Mouse (Mus musculus): ENCODE data around the gene Adamts17.

DNA sequence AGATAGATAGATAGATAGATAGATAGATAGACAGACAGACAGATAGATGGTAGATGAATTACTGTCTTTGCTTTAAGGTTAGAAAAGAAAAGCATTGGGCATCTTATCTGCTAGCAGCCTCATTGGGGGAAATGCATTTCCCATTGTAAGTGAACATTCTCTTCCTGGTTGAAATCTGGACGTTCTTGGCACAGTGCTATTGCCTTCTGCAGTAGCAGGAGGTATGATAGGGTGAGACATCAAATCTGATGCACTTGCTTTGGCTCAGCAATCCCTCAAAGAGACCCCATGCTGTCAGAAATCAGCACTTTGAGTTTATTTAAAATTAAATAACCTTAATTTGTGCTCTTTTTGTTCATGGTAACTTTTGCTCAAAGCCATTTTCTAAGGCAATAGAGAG lies 164.1 kb downstream of the Adamts17 start:
- TF ChIP-seq POLR2A (IDR thresholded peaks at IDR 0.05; ENCODE audit: borderline replicate concordance, extremely low read depth, insufficient read depth, insufficient read length, poor library complexity, severe bottlenecking) (no peak), CTCF (IDR thresholded peaks at IDR 0.05; ENCODE audit: borderline replicate concordance, extremely low read depth, insufficient read depth, insufficient read length) (no peak)

Data from brain, embryonic 14.5 days (tissue).